Mouse (Mus musculus) forebrain, postnatal 0 days (tissue): ENCODE results near the gene Etl4. TPM values are rescaled to one million over a fixed set of nuclear protein-coding genes. Genes with fewer than 3 reads are reported as not detected.

Experiments
- ATAC-seq: fragments of 200-750 bp; cut with Nextera tagmentation; 2 replicates; pipeline ENCODE4 v1.8.0; 2017; ENCODE audit warnings: mild to moderate bottlenecking, moderate library complexity
- DNase-seq: peaks from one replicate; pipeline ENCODE4 v3.0.0-alpha.2; 2015
- H3K27ac ChIP-seq: fragments of 300-500 bp; sonication (generic); 2 replicates; pipeline ENCODE4 v1.5.1; 2014; ENCODE audit warnings: low read depth, mild to moderate bottlenecking, antibody characterized with exemption, low read length, moderate library complexity, mixed read lengths
- H3K27me3 ChIP-seq: fragments of 300-500 bp; sonication (generic); 2 replicates; pipeline ENCODE4 v1.6.1; 2014; ENCODE audit warnings: mild to moderate bottlenecking, low read length, mixed read lengths; ENCODE audit not compliant: insufficient read depth
- H3K36me3 ChIP-seq: fragments of 300-500 bp; sonication (generic); 2 replicates; pipeline ENCODE4 v1.6.1; 2014; ENCODE audit warnings: mild to moderate bottlenecking, moderate library complexity; ENCODE audit not compliant: insufficient read depth
- H3K4me1 ChIP-seq: fragments of 300-500 bp; sonication (generic); 2 replicates; pipeline ENCODE4 v1.6.1; 2014; ENCODE audit warnings: antibody characterized with exemption; ENCODE audit not compliant: insufficient read depth
- H3K4me2 ChIP-seq: fragments of 300-500 bp; sonication (generic); 2 replicates; pipeline ENCODE4 v1.6.1; 2014; ENCODE audit warnings: low read depth, mild to moderate bottlenecking, moderate library complexity
- H3K4me3 ChIP-seq: fragments of 300-500 bp; sonication (generic); 2 replicates; pipeline ENCODE4 v1.5.1; 2014; ENCODE audit warnings: low read depth, low read length, mixed read lengths
- H3K9ac ChIP-seq: fragments of 300-500 bp; sonication (generic); 2 replicates; pipeline ENCODE4 v1.6.1; 2014; ENCODE audit warnings: mild to moderate bottlenecking
- H3K9me3 ChIP-seq: fragments of 300-500 bp; sonication (generic); 2 replicates; pipeline ENCODE4 v1.6.1; 2016; ENCODE audit warnings: low read length
- CTCF ChIP-seq: sonication (generic); IDR thresholded peaks from 2 replicates; pipeline ENCODE4 v1.5.1; 2016; ENCODE audit warnings: antibody characterized with exemption, control low read depth, low read depth
- WGBS: fragments of 180-500 bp; shearing (Covaris S2); extraction: QIAGEN DNeasy Blood & Tissue Kit; methylation state at CpG from one replicate; pipeline ENCODE4 v1.1.7; 2014; 5-methylcytosine and 5-hydroxymethylcytosine counted together
- polyA plus RNA-seq: library from polyadenylated mRNA; unstranded; fragments of >200 nt; fragmentation: Nextera tagmentation; extraction: Ambion mirVana; gene quantifications from 2 replicates; pipeline ENCODE4 v1.2.1, GENCODE M21; 2015
- total RNA-seq: library from RNA; depleted of rRNA; stranded (reverse); fragments of >200 nt; gene quantifications from 2 replicates; pipeline ENCODE4 v1.2.3, GENCODE M21; 2014

Etl4 gene
- total and polyA plus RNA-seq, 2 experiments from 2014 or later: 7.2 to 13.6 TPM

DNA sequence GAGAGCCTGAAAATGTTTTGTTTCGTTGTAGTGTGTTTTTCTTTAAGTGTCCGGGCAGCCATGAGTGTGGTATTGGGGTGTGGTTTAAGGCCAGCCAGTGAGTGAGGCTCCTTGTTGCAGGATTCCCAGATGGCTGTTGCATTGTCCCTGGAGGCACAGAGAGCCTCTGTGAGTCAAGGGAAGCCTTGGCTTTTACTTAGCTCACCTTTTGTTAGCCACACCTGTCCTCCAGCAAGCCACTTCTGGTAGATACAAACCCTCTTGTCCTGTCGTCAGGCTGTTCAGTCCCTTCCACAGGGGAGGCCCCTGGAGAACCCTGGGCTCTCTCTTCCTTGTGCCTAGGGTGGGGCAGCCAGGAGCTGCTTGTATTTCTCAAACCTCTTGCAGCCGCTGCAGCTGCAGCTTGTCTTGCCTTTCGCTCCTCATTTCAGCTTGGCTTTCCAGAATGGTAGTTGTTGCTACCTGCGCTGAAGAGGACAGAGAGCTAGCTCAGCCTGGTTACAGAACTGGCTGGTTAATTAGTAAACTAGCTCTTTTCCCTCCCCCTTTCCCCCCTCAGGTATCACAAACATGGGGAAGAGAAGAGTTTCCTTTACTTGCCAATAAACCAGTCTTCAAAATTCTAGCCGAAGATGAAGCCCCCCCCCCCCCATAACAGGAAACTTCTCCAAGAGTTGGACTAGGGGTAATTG lies 826.9 kb downstream of the Etl4 start:
- H3K4me2 ChIP-seq: no peak overlapping the region
- no peak for TF ChIP-seq CTCF
- ATAC-seq: no peak
- no peaks in the 10 kb centered on the region for H3K9me3 ChIP-seq
- H3K27ac ChIP-seq: no peak overlapping the region
- 79% methylated on average over 7 of the region's 7 CpGs for WGBS
- no peak for DNase-seq
- H3K27me3 ChIP-seq: no peaks in the 10 kb centered on the region
- no peaks in the 10 kb centered on the region for H3K36me3 ChIP-seq
- no peaks in the 10 kb centered on the region for H3K4me1 ChIP-seq
- no peak overlapping the region for H3K4me3 ChIP-seq
- H3K9ac ChIP-seq: no peak overlapping the region

DNA sequence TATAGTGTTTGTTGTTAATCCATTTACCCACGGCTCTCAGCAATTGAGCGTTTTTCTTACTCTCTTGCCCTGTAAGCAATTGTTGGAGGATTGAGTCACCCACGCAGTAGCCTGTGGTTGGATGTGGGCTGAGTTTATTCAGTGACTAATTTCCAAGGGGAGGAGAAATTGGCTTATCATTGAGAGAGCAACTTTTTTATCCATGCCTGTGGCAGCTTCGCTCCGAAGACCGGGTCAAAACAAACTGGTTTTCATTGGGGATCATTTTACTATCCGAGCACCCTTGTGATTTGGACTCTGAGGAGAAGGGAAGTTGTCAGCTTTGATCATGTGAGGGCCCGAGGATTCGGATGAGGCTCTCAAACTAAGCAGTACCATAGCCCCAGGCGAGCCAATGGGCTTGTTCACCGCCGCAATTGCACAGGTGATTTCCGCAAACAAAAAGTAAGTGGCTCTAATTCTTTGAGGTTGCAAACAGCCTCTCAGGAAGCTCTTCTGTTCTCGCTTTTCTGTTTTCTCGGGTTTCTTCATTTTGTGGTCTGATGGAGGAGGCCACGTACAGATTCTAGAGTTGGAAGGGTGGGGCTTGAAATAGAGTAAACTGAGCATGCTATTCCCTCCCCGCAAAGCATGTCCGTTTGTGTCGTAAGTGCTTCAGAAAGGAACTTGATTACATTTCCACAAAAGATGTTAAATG lies 827.7 kb downstream of the Etl4 start:
- H3K4me2 ChIP-seq: no peak overlapping the region
- WGBS: 82% methylated on average over 19 of the region's 19 CpGs
- ATAC-seq (no peak), DNase-seq (no peak)
- H3K4me3 ChIP-seq: no peak overlapping the region
- no peak overlapping the region for H3K27ac ChIP-seq
- H3K36me3 ChIP-seq: no peaks in the 10 kb centered on the region
- no peaks in the 10 kb centered on the region for H3K27me3 ChIP-seq
- no peaks in the 10 kb centered on the region for H3K4me1 ChIP-seq
- no peak overlapping the region for H3K9ac ChIP-seq
- no peak for TF ChIP-seq CTCF
- no peaks in the 10 kb centered on the region for H3K9me3 ChIP-seq

DNA sequence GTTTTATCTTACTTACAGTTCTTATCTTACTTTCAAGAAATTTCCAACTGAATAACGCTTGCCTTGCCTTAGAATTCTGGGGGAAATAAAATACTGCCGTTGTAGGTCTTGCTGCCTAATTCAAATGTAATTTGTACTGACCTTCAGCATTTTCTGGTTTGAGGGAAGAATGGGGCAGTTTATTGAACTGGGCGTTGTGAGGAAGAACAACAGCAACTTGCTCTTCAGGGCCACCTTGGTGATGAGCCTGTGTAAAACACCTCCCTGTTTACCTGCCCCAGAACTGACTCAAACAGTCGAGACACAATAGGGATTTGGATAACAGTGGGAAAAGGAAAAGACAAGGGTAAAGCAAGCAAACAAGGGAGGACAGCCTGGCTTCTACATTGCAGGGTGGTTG lies 828.3 kb downstream of the Etl4 start:
- H3K27me3 ChIP-seq: no peaks in the 10 kb centered on the region
- no peak for TF ChIP-seq CTCF

DNA sequence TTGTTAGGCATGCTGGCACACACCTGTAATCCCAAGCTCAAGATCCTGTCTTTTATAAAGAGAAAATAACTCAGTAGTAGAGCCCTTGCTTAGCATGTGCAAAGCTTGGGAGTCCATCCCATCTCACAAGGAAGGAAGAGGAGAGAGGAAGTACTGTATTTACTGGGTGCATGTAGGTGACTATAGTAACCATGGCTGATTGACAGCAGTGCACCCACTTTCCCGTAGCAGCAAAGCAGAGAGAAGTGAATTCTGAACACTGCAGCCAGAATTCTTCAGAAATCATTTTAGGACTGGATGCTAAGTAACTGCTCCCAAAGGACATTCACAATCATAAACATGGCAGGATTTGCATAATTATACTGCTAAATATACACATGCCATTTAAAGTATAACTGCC lies 838.1 kb downstream of the Etl4 start:
- TF ChIP-seq CTCF: no peak
- no peak; the same call in 1 of the 2 replicates for ATAC-seq
- Histone ChIP-seq H3K27me3 (no peaks in the 10 kb centered on the region), H3K9ac (no peak overlapping the region), H3K4me2 (no peak overlapping the region), H3K27ac (no peak overlapping the region), H3K4me3 (no peak overlapping the region), H3K36me3 (no peaks in the 10 kb centered on the region), H3K4me1 (no peaks in the 10 kb centered on the region), H3K9me3 (no peaks in the 10 kb centered on the region)
- DNase-seq: no peak
- WGBS: 32% methylated on average over 1 of the region's 1 CpGs

More for the DNA sequence above, 828.3 kb downstream of the Etl4 start:
- no peak overlapping the region for H3K4me3 ChIP-seq
- no peak overlapping the region for H3K27ac ChIP-seq
- no peak overlapping the region for H3K4me2 ChIP-seq
- H3K36me3 ChIP-seq: no peaks in the 10 kb centered on the region
- no peak overlapping the region for H3K9ac ChIP-seq
- 63% methylated on average over 4 of the region's 4 CpGs for WGBS
- ATAC-seq: no peak
- no peaks in the 10 kb centered on the region for H3K9me3 ChIP-seq
- DNase-seq: no peak
- no peaks in the 10 kb centered on the region for H3K4me1 ChIP-seq

DNA sequence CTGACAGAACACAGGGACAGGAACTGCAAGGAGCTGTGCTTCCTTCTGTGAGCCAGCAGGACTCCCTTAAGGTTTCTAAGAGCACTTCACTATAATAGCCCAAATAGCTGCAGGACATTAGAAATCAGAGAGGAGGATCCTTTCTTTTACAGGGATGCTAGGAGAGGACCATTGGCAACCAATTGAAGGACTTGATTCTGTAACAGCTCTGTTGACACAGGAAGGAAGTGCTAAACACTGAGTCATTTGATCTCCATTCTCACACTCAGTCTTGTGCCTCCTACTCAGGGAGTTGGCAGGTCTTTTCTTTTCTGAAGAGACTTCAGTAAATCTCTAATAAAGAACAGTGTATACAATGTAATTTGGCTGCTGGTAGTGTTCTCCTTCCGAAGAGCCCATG lies 838.9 kb downstream of the Etl4 start:
- DNase-seq (no peak), ATAC-seq (no peak)
- H3K27ac ChIP-seq: no peak overlapping the region
- no peak overlapping the region for H3K4me3 ChIP-seq
- 37% methylated on average over 1 of the region's 1 CpGs for WGBS
- TF ChIP-seq CTCF: no peak
- H3K4me1 ChIP-seq: no peaks in the 10 kb centered on the region
- no peaks in the 10 kb centered on the region for H3K36me3 ChIP-seq
- H3K27me3 ChIP-seq: no peaks in the 10 kb centered on the region
- no peaks in the 10 kb centered on the region for H3K9me3 ChIP-seq
- no peak overlapping the region for H3K9ac ChIP-seq
- no peak overlapping the region for H3K4me2 ChIP-seq

DNA sequence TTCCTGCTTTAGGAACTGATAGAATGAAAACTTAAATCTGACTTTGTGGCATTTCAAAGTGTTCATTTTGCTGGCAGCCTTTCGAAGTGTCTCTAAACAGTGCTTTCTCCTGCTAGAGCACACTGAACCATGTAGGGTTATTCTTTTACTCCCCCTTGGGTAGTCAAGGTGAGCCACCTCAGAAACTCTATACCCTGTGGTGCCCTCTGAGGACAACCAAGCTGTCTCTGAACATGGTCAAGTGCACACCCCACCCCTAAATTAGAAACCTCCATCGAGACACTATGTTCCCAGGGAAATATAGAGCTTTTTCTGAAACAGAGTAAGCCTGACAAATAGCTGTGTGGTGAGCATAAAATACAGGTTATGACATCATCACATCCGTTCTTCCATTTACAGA lies 840.1 kb downstream of the Etl4 start:
- H3K4me3 ChIP-seq: no peak overlapping the region
- no peak for ATAC-seq
- 93% methylated on average over 3 of the region's 3 CpGs for WGBS

DNA sequence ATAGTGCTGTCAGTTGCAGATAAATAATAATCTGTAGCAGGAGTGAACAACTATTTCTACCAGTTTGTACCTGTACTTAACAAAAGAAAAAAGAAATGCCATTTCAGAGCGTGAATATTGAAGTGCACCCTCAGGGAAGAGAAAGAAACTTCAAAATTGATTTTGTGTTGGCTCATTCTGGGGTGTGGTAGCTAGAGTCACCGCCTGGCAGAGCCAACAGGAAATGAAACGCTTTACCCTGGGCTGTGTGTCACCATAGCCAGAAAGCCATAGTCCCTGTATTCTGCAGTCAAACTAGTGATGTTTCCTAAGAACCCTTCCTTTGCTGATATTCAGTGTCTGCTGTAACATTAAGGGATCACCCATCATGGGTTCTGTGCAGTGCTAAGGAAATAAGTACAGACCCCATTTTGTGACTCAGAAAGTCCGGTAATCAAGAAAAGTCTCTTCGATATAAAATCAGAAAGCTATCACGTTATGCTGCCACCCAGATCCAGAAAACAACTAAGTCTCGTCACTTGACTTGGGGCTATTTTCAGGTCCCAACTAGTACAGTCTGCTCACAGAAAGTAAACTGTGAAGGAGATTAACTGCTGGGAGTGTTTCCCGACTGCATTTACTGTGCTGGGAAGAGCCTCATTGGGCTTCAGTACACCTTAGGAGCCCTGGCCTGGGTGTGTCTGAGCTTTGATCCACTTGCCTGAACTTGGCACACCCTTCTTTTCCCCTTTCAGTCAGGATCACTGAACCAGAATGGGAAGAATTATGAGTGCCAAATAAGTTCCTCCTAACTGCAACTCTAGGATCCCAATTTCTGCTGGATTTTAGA lies 843.9 kb downstream of the Etl4 start:
- no peaks in the 10 kb centered on the region for H3K36me3 ChIP-seq
- TF ChIP-seq CTCF: no peak
- no peaks in the 10 kb centered on the region for H3K9me3 ChIP-seq
- H3K4me2 ChIP-seq: no peak overlapping the region
- DNase-seq: no peak
- no peak for ATAC-seq
- H3K27me3 ChIP-seq: no peaks in the 10 kb centered on the region
- no peaks in the 10 kb centered on the region for H3K4me1 ChIP-seq
- no peak overlapping the region for H3K4me3 ChIP-seq
- no peak overlapping the region for H3K27ac ChIP-seq
- 88% methylated on average over 8 of the region's 8 CpGs for WGBS
- no peak overlapping the region for H3K9ac ChIP-seq

More for the DNA sequence above, 840.1 kb downstream of the Etl4 start:
- Histone ChIP-seq H3K9ac (no peak overlapping the region), H3K4me1 (no peaks in the 10 kb centered on the region), H3K27ac (no peak overlapping the region), H3K36me3 (no peaks in the 10 kb centered on the region), H3K27me3 (no peaks in the 10 kb centered on the region), H3K9me3 (no peaks in the 10 kb centered on the region), H3K4me2 (no peak overlapping the region)
- no peak for DNase-seq
- TF ChIP-seq CTCF: no peak
